Mouse (Mus musculus) hindbrain, embryonic 12.5 days (tissue): Measurements from ENCODE around the gene Ugcg. TPM values are rescaled to one million over a fixed set of nuclear protein-coding genes. Genes with fewer than 3 reads are reported as not detected.
"Not testable (repeated sequence)": the region's sequence is repeated elsewhere in the genome, so short reads cannot be mapped to it uniquely, and the experiment has no call there.

ENCODE experiments used
- ATAC-seq: fragments of 200-750 bp; cut with Nextera tagmentation; 2 replicates; pipeline ENCODE4 v1.8.0; 2017; ENCODE audit warnings: moderate TSS enrichment; ENCODE audit not compliant: low FRiP score
- H3K27ac ChIP-seq: fragments of 300-500 bp; sonication (generic); 2 replicates; pipeline ENCODE4 v1.5.1; 2016; ENCODE audit warnings: mild to moderate bottlenecking
- H3K27me3 ChIP-seq: fragments of 300-500 bp; sonication (generic); 2 replicates; pipeline ENCODE4 v1.6.1; 2016; ENCODE audit warnings: mild to moderate bottlenecking
- H3K36me3 ChIP-seq: fragments of 300-500 bp; sonication (generic); 2 replicates; pipeline ENCODE4 v1.6.1; 2016; ENCODE audit warnings: mild to moderate bottlenecking
- H3K4me1 ChIP-seq: fragments of 300-500 bp; sonication (generic); 2 replicates; pipeline ENCODE4 v1.6.1; 2016
- H3K4me2 ChIP-seq: fragments of 300-500 bp; sonication (generic); replicated peaks from 2 replicates; pipeline ENCODE4 v1.6.1; 2016; ENCODE audit warnings: mild to moderate bottlenecking
- H3K4me3 ChIP-seq: fragments of 300-500 bp; sonication (generic); 2 replicates; pipeline ENCODE4 v1.5.1; 2016; ENCODE audit warnings: mild to moderate bottlenecking
- H3K9ac ChIP-seq: fragments of 300-500 bp; sonication (generic); 2 replicates; pipeline ENCODE4 v1.6.1; 2016; ENCODE audit warnings: mild to moderate bottlenecking, moderate library complexity
- H3K9me3 ChIP-seq: fragments of 300-500 bp; sonication (generic); replicated peaks from 2 replicates; pipeline ENCODE4 v1.6.1; 2016; ENCODE audit warnings: mild to moderate bottlenecking
- WGBS: fragments of 180-500 bp; shearing (Covaris S2); methylation state at CpG from one replicate; pipeline ENCODE4 v1.1.7; 2016; 5-methylcytosine and 5-hydroxymethylcytosine counted together
- polyA plus RNA-seq: library from polyadenylated mRNA; unstranded; fragments of >200 nt; fragmentation: Nextera tagmentation; extraction: Ambion mirVana; gene quantifications from 2 replicates; pipeline ENCODE4 v1.2.1, GENCODE M21; 2016

Gene Ugcg
- polyA plus RNA-seq, 1 experiment from 2014 or later, result 17.9 TPM

DNA sequence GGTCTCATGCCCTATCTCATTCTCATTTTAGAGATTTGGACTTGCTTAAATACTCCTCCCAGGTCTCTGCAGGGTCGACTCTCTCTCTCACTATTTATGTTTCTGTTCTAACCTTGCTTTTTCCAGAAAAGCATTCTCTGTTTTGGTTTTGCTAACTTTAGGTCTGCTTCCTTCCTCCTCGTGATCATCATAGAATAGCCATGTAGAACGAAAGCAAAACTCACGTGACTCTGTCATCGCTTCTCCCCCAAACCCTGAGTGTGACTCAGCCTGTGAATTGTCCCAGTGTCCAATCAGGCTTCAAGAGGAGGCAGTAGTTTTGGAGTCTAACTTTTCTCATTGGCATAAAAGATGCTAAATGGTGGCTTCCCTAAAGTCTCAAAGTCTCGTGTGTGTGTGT is 65.3 kb downstream of the Ugcg start:
- no peaks in the 10 kb centered on the region for H3K36me3 ChIP-seq
- H3K9me3 ChIP-seq, result no peaks in the 10 kb centered on the region
- 89% methylated on average over 6 of the region's 6 CpGs for WGBS
- H3K9ac ChIP-seq, result no peak overlapping the region
- no peak for ATAC-seq
- no peaks in the 10 kb centered on the region for H3K27me3 ChIP-seq
- H3K27ac ChIP-seq, result no peak overlapping the region
- H3K4me1 ChIP-seq, result no peaks in the 10 kb centered on the region
- no peak overlapping the region for H3K4me3 ChIP-seq
- H3K4me2 ChIP-seq, result no peak overlapping the region

DNA sequence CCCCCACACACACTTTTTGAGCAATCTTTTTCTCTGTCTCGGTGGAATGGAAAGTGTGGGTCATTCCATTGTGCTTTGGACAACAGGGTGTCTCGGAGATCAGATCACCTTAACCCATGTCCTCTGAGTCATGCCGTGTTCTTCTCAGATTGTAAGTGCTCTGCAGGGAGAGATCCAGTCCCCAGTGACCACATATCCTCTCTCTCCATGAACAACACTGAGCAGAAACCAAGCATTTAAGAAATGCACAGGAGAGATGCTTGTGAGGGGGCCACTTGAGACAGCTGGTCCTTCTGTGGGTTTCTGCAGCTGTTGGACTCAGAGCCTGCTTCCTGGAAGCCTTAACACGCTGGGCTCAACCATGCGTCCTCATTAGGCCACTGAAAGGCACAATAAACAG is 66.9 kb downstream of the Ugcg start:
- H3K4me1 ChIP-seq, result no peaks in the 10 kb centered on the region
- no peak overlapping the region for H3K4me3 ChIP-seq
- no peaks in the 10 kb centered on the region for H3K36me3 ChIP-seq
- H3K9ac ChIP-seq, result no peak overlapping the region
- no peaks in the 10 kb centered on the region for H3K9me3 ChIP-seq
- H3K4me2 ChIP-seq, result no peak overlapping the region
- no peak for ATAC-seq
- no peak overlapping the region for H3K27ac ChIP-seq
- 81% methylated on average over 5 of the region's 5 CpGs for WGBS
- no peaks in the 10 kb centered on the region for H3K27me3 ChIP-seq

DNA sequence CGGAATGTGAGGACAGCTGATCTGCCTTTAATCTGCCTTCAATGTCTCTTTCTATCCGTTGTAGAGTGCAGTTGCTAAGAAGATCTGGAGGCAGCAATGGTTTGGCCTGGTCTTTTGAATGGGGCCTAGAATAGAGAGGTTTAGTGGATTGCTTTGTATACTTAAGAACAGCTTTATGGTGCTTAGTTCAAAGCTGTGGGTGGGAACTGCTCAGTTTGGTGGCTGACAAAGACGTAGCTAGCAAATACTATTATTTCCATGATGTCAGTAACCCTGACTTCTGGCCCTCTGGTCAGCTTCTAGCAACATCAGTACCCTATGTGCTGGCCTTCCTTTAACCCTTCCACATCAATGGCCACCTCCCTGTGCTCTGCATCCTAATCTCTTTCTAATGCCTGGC is 68.8 kb downstream of the Ugcg start:
- Histone ChIP-seq H3K9me3 (no peaks in the 10 kb centered on the region), H3K4me3 (no peak overlapping the region), H3K9ac (no peak overlapping the region), H3K27me3 (no peaks in the 10 kb centered on the region), H3K27ac (no peak overlapping the region), H3K4me1 (no peaks in the 10 kb centered on the region), H3K4me2 (no peak overlapping the region), H3K36me3 (no peaks in the 10 kb centered on the region)
- no peak for ATAC-seq
- WGBS, result 71% methylated on average over 3 of the region's 3 CpGs

DNA sequence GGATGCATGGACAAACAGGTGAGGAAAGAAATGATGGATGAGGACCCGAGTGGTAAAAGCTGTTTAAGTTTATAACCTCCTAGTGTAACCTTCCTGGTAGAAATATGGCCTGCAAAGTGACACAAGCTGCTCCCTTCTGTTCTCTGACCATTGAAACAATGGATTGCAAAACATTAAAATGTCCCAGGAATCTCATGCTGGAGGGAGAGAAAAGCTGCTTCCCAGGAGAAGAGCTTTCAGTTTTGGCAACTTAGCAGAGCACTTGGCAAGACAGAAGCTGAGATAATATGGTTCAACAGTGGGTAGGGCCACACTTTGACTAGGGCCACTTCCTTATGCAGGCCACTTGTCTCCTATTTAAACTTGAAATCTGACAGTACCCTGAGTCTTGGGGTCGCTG is 69.7 kb downstream of the Ugcg start:
- ATAC-seq, result no peak
- WGBS, result 88% methylated on average over 2 of the region's 2 CpGs

DNA sequence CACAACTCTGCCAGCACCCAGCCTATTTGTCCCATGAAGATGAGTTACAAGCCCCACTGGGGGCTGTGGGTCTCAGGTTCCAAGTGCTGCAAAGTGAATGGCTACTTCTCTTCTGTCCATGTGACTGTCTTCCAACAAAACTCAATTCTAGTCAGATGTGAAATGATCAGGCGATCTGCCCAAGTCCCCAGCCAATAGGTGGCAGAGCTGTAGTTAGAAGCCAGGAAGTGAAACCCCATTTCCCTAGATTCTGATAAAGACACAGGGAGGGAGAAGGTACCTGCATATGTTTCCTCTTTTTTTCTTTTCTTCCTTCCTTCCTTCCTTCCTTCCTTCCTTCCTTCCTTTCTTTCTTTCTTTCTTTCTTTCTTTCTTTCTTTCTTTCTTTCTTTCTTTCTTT is 70.7 kb downstream of the Ugcg start:
- no peaks in the 10 kb centered on the region for H3K36me3 ChIP-seq
- WGBS, result 77% methylated on average over 1 of the region's 1 CpGs
- no peak overlapping the region for H3K4me2 ChIP-seq
- no peak overlapping the region for H3K9ac ChIP-seq
- no peak overlapping the region for H3K4me3 ChIP-seq
- H3K9me3 ChIP-seq, result no peaks in the 10 kb centered on the region
- ATAC-seq, result no peak
- no peaks in the 10 kb centered on the region for H3K4me1 ChIP-seq
- no peaks in the 10 kb centered on the region for H3K27me3 ChIP-seq
- no peak overlapping the region for H3K27ac ChIP-seq

More for the DNA sequence above, 69.7 kb downstream of the Ugcg start:
- Histone ChIP-seq H3K27me3 (no peaks in the 10 kb centered on the region), H3K4me3 (no peak overlapping the region), H3K9me3 (no peaks in the 10 kb centered on the region), H3K4me2 (no peak overlapping the region), H3K4me1 (no peaks in the 10 kb centered on the region), H3K9ac (no peak overlapping the region), H3K36me3 (no peaks in the 10 kb centered on the region), H3K27ac (no peak overlapping the region)

DNA sequence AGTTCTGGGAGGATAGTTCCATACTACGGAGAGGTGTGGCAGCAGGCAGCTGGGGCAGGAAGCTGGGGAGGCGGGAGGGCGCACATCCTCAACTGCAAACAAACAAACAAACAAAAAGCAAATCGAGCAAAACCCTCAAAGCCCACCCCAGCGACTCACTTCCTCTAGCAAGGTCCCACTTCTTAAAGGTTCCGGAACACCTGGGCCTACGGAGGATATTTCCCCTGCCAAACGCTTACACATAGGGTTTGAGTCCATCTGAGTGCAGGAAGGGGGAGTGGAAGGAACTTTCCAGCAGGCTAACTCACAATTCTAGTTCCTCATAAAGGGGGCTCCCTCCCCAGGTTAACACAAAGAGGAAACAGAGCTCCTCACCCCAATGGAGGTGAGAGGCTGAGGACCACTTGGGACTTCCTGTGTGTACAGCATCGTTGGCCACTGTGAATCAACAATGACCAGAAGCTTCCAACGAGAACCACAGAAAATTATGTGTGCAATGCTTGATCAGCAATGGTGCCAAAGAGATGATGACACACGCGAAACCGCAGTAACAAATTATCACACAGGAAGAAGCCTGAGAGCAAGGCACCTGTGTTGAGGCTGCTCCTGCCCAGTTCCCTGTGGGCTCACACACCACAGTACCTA is 71.9 kb downstream of the Ugcg start:
- 87% methylated on average over 13 of the region's 13 CpGs for WGBS
- H3K27me3 ChIP-seq, result no peaks in the 10 kb centered on the region
- H3K4me3 ChIP-seq, result no peak overlapping the region
- no peak overlapping the region for H3K27ac ChIP-seq
- ATAC-seq, result no peak
- H3K36me3 ChIP-seq, result no peaks in the 10 kb centered on the region
- H3K9me3 ChIP-seq, result no peaks in the 10 kb centered on the region
- H3K9ac ChIP-seq, result no peak overlapping the region
- no peaks in the 10 kb centered on the region for H3K4me1 ChIP-seq
- no peak overlapping the region for H3K4me2 ChIP-seq

DNA sequence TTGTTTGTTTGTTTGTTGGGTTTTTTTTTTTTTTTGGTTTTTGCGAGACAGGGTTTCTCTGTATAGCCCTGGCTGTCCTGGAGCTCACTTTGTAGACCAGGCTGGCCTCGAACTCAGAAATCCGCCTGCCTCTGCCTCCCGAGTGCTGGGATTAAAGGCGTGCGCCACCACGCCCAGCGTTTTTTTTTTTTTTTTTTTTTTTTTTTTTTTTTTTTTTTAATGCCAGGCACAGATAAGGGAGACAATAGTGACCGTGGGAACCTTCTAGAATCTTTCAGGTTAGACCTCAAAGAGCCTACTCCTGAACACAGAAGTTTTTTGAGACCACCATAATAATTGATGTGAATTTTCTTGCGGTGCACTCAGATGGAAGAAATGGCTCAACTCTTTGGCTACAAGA is 72.5 kb downstream of the Ugcg start:
- H3K27ac ChIP-seq, H3K4me2 ChIP-seq, H3K4me1 ChIP-seq, H3K27me3 ChIP-seq, H3K4me3 ChIP-seq, ATAC-seq, H3K9ac ChIP-seq, H3K36me3 ChIP-seq, H3K9me3 ChIP-seq: not testable (repeated sequence)
- WGBS, result 94% methylated on average over 3 of the region's 10 CpGs

DNA sequence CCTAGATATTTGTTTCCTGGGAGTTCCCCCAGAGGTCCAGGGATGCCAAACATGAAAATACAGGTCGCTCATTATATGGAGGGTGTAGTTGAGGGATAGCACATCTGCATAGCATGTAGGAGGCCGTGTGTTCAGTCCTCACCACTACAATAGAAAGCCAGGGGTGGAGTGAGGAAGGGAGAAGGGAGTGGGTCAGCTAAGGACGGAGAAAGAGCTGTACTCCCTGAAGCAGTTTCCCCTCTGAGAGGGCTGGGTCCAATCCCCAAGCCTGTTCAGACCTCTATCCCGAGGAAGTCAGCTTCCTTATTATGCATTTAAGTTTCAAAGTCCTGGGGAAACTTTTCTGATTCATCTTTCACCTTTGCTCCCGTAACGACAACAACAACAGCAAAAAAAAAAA is 73.1 kb downstream of the Ugcg start:
- WGBS, result 74% methylated on average over 6 of the region's 6 CpGs
- ATAC-seq, result no peak

DNA sequence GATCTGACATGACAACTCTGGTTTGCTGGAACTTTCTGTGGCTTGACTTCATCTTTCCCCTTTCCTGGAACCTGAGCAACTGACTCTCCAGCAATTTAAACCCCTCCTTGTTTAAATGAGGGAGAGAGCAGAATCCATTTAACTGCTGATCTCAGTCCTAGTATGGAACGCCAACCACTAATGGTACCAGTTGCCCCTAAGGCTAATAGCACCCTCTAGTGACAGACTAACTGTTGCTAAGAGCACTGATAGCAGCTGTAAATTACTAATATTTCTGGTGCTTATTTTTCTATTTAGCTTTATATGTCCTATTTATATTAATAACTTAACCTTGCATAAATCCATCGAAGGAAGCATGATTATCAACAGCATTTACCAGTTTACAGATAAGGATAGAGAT is 74.4 kb downstream of the Ugcg start:
- Histone ChIP-seq H3K4me1 (no peaks in the 10 kb centered on the region), H3K27me3 (no peaks in the 10 kb centered on the region), H3K27ac (no peak overlapping the region), H3K9me3 (no peaks in the 10 kb centered on the region), H3K4me3 (no peak overlapping the region), H3K4me2 (no peak overlapping the region), H3K36me3 (no peaks in the 10 kb centered on the region), H3K9ac (no peak overlapping the region)
- ATAC-seq, result no peak
- 94% methylated on average over 2 of the region's 2 CpGs for WGBS

More for the DNA sequence above, 73.1 kb downstream of the Ugcg start:
- Histone ChIP-seq H3K4me1 (no peaks in the 10 kb centered on the region), H3K36me3 (no peaks in the 10 kb centered on the region), H3K27ac (no peak overlapping the region), H3K4me3 (no peak overlapping the region), H3K4me2 (no peak overlapping the region), H3K9me3 (no peaks in the 10 kb centered on the region), H3K9ac (no peak overlapping the region), H3K27me3 (no peaks in the 10 kb centered on the region)

DNA sequence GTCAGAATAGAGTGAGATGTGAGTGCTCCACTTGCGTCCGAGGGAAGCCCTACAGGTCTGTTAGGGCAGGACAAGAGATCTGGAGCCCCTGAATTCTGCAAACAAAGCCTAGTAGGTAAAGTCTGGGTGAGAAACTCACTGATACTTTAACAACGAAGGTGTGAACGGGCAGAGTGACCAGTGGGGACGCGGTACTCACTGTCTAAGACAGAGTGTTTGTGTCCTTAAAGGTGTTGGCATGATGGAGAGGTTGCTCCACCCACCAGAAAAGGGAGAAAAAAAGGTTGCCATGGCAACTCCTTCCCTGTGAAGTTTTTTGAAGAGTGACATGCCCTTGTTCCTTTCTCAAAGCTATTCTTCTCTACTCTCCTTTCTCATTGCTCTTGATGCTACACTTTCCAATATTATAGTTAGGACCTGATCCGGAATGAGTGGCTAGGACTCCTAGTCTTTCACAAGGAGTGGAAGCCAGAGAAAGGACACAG is 75.6 kb downstream of the Ugcg start:
- H3K4me1 ChIP-seq, result no peaks in the 10 kb centered on the region
- H3K9me3 ChIP-seq, result 0 out of 2 replicates have a peak, but pooled peaks cover 4% of the 10 kb centered on the region
- no peak for ATAC-seq
- 82% methylated on average over 7 of the region's 7 CpGs for WGBS
- no peak overlapping the region for H3K9ac ChIP-seq
- no peaks in the 10 kb centered on the region for H3K36me3 ChIP-seq
- H3K4me3 ChIP-seq, result no peak overlapping the region
- no peaks in the 10 kb centered on the region for H3K27me3 ChIP-seq
- H3K4me2 ChIP-seq, result no peak overlapping the region
- H3K27ac ChIP-seq, result no peak overlapping the region

DNA sequence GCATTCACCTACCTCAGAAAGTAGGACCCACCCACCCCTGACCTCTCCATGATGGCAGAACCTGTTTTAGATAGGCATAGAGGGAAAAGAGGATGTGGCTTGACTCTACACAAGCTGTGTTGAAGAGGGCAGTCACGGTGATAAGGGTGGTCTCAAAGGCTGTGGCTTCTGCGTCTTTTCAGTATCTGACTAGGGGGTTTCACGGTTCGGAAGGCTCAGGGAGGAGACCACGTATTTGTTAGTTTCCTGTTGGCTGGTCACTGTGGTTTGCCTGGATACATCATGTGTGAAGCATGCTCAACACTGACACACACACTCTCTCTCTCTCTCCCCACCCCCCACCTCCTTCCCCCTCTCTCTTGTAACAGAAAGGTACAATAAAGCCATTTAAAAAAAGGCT is 76.1 kb downstream of the Ugcg start:
- 0 out of 2 replicates have a peak, but pooled peaks cover 4% of the 10 kb centered on the region for H3K9me3 ChIP-seq
- WGBS, result 79% methylated on average over 5 of the region's 5 CpGs
- H3K27me3 ChIP-seq, result no peaks in the 10 kb centered on the region
- H3K4me1 ChIP-seq, result no peaks in the 10 kb centered on the region
- no peak overlapping the region for H3K9ac ChIP-seq
- H3K4me2 ChIP-seq, result no peak overlapping the region
- no peak overlapping the region for H3K27ac ChIP-seq
- no peak for ATAC-seq
- H3K36me3 ChIP-seq, result no peaks in the 10 kb centered on the region
- H3K4me3 ChIP-seq, result no peak overlapping the region

DNA sequence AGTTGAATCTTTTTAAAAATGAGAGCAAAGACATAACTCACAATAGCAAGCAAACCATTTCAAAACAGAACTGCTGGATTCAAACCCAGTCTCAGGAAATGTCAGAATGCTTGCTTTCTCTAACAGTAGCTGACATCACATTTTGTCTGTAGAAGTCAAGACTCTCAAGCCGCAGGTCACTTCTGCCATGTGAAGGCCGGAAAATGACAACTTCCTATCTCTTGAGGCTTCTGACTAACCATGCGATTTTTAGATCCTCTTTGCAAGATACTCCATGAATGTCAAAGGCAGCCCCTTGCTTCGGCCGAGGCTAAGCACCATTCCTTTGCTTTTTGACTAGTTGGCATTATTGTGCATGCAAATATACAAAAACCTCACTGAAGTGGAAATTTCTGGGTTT is 76.6 kb downstream of the Ugcg start:
- H3K4me3 ChIP-seq, result no peak overlapping the region
- no peak overlapping the region for H3K27ac ChIP-seq
- H3K9me3 ChIP-seq, result 0 out of 2 replicates have a peak, but pooled peaks cover 4% of the 10 kb centered on the region
- WGBS, result 93% methylated on average over 5 of the region's 5 CpGs
- no peak for ATAC-seq
- H3K4me1 ChIP-seq, result no peaks in the 10 kb centered on the region
- H3K9ac ChIP-seq, result no peak overlapping the region
- no peaks in the 10 kb centered on the region for H3K36me3 ChIP-seq
- no peak overlapping the region for H3K4me2 ChIP-seq
- no peaks in the 10 kb centered on the region for H3K27me3 ChIP-seq
